Mouse (Mus musculus) bone marrow macrophage, adult 2 months (primary cell): Measurements from ENCODE around the gene Arrdc4. TPM values are rescaled to one million over a fixed set of nuclear protein-coding genes. Genes with fewer than 3 reads are reported as not detected.

Experiments
- H3K27ac ChIP-seq: 2 replicates; pipeline ENCODE4 v1.5.1; 2012; ENCODE audit warnings: low read depth, low read length; ENCODE audit not compliant: insufficient read depth
- H3K4me1 ChIP-seq: 2 replicates; pipeline ENCODE4 v1.6.1; 2012; ENCODE audit warnings: low read length; ENCODE audit not compliant: control insufficient read depth, insufficient read depth
- H3K4me3 ChIP-seq: 2 replicates; pipeline ENCODE4 v1.5.1; 2012; ENCODE audit warnings: mild to moderate bottlenecking, low read length, moderate library complexity; ENCODE audit not compliant: insufficient read depth
- CTCF ChIP-seq: IDR thresholded peaks from 2 replicates; pipeline ENCODE4 v1.5.1; 2012; ENCODE audit warnings: low read depth, mild to moderate bottlenecking, low read length, moderate library complexity
- POLR2A ChIP-seq: IDR thresholded peaks from 2 replicates; pipeline ENCODE4 v1.6.1; 2012; ENCODE audit warnings: mild to moderate bottlenecking, low read depth, low read length, borderline replicate concordance
- polyA plus RNA-seq: library from polyadenylated mRNA; stranded (reverse); fragments of >200 nt; gene quantifications from 2 replicates; pipeline ENCODE4 v1.2.4, GENCODE M21; 2012; ENCODE audit not compliant: missing spikeins, insufficient read depth, insufficient read length

The Arrdc4 gene
- polyA plus RNA-seq, 1 experiment = 9.1 TPM

DNA sequence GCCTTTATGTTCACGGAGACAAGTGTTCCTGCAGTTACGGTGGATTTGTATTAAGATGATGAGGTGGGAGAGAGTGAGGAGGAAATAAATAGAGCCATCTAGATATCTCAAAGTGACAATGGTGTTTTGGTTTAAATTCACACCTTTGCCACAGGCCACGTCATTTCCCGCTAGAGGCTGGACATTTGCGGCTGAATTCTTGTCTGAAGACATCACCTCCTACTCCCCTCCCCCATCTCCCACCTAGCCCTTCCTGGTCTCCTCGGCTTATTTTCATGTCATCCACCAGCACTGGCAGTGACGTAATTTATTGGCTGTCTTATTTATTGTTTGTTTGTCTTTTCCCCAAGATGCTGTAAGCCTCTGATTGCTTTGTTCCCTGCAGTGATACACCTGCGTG, 32.1 kb downstream of the Arrdc4 start:
- TF ChIP-seq POLR2A (no peak), CTCF (no peak)
- no peaks in the 10 kb centered on the region for H3K4me1 ChIP-seq
- no peak overlapping the region for H3K4me3 ChIP-seq
- no peak overlapping the region for H3K27ac ChIP-seq

DNA sequence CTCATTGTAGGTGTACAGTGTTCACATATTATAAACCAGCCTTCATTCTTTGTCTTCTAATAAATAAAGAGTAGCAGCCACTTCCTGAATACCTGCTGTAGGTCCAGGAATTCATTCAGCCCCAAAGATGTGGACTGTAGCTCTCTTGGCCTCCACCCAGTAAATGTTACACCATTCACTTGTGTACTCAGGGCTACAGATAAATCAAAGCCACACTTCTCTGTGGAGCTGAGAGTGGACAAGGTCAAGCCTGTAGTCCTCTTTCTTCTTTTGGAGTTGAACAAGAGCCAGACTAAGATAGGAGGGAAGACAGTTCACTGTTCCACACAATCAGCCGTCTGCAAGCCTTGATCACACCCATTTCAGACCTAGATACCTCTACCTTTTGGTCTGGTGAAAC, 36.1 kb downstream of the Arrdc4 start:
- no peak for TF ChIP-seq CTCF
- TF ChIP-seq POLR2A = no peak
- no peaks in the 10 kb centered on the region for H3K4me1 ChIP-seq
- no peak overlapping the region for H3K4me3 ChIP-seq
- no peak overlapping the region for H3K27ac ChIP-seq

GRCm38 (mm10) chr7:68712425-68712824, 36.6 kb downstream of the Arrdc4 start:
- no peaks in the 10 kb centered on the region for H3K4me1 ChIP-seq
- H3K4me3 ChIP-seq = no peak overlapping the region
- H3K27ac ChIP-seq = no peak overlapping the region
- TF ChIP-seq POLR2A (no peak), CTCF (no peak)

GRCm38 (mm10) chr7:68709319-68709573, 39.8 kb downstream of the Arrdc4 start:
- TF ChIP-seq CTCF = no peak
- no peak for TF ChIP-seq POLR2A
- no peak overlapping the region for H3K27ac ChIP-seq
- no peaks in the 10 kb centered on the region for H3K4me1 ChIP-seq
- no peak overlapping the region for H3K4me3 ChIP-seq

GRCm38 (mm10) chr7:68708563-68709318, 40.3 kb downstream of the Arrdc4 start:
- TF ChIP-seq CTCF (no peak), POLR2A (no peak)
- Histone ChIP-seq H3K4me3 (no peak overlapping the region), H3K4me1 (no peaks in the 10 kb centered on the region)

DNA sequence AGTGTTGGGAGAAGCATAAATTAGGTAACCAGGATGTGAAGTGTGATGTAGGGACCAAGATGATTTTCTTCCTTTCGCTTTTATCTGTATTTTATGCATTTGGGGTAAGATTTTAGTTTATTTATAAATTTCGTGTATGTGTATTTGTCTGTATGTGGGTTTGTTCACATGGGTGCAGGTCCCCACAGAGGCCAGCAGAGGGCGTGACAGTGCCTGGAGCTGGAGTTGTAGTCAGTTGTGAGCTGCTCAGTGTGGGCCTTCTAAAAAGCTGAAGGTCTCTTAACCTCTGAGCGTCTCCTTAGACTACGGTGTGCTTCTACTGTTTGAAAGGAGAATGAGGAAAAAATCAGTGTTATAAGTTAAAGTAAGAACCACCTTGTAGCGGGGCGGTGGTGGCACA, 43.9 kb downstream of the Arrdc4 start:
- no peak overlapping the region for H3K4me3 ChIP-seq
- no peak overlapping the region for H3K27ac ChIP-seq
- TF ChIP-seq CTCF (0 out of 2 replicates have a peak, but pooled peaks have one; percentile 24), POLR2A (no peak)
- H3K4me1 ChIP-seq = no peaks in the 10 kb centered on the region

More at GRCm38 (mm10) chr7:68708563-68709318, 40.3 kb downstream of the Arrdc4 start:
- no peak overlapping the region for H3K27ac ChIP-seq

DNA sequence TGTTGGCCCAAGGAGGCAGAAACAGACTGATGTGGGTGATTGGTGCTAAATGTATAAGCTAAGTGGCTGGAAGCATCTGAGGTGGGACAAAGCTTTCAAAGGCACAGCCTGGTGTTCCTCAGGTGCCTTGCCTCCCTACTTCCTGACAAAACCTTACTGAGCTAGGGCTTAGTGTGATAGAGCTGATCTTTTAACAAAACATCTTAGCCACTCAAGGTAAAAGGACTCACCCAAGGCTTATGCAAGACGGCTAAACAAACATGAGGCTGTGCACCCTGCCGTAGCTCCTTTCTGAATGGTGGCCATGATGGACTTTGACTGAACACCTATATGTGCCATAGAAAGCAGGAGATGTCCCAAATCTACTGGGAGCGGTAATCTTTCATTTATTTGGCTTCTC, 51.7 kb downstream of the Arrdc4 start:
- TF ChIP-seq POLR2A = no peak
- TF ChIP-seq CTCF = no peak
- Histone ChIP-seq H3K4me3 (no peak overlapping the region), H3K27ac (no peak overlapping the region)

GRCm38 (mm10) chr7:68696908-68697307, 52.1 kb downstream of the Arrdc4 start:
- no peak overlapping the region for H3K4me3 ChIP-seq
- H3K4me1 ChIP-seq = peaks cover 3% of the 10 kb centered on the region; the same call in 1 of the 2 replicates
- no peak for TF ChIP-seq CTCF
- TF ChIP-seq POLR2A = no peak
- H3K27ac ChIP-seq = no peak overlapping the region

More for the DNA sequence above, 51.7 kb downstream of the Arrdc4 start:
- peaks cover under 1% of the 10 kb centered on the region; the same call in 1 of the 2 replicates for H3K4me1 ChIP-seq

DNA sequence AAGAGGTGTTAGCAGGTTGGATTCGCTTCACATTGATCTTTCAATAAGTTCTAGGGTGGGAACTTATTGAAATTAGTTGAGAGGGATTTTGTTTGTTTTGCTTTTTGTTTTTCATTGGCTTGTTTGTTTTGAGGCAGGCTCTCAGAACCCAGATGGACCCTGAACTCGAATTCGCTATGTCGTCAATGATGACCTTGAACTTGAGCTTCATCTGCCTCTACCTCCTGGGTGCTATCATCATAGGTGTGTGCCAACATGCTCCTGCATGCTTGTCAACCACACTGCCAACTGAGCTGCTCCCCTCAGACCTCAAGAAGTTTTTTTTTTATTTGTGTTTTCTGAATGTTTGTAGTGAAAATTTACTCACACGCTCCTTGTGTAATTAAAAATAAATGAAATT, 52.6 kb downstream of the Arrdc4 start:
- Histone ChIP-seq H3K4me3 (no peak overlapping the region), H3K4me1 (peaks cover 3% of the 10 kb centered on the region; the same call in 1 of the 2 replicates), H3K27ac (no peak overlapping the region)
- TF ChIP-seq CTCF (no peak), POLR2A (no peak)

DNA sequence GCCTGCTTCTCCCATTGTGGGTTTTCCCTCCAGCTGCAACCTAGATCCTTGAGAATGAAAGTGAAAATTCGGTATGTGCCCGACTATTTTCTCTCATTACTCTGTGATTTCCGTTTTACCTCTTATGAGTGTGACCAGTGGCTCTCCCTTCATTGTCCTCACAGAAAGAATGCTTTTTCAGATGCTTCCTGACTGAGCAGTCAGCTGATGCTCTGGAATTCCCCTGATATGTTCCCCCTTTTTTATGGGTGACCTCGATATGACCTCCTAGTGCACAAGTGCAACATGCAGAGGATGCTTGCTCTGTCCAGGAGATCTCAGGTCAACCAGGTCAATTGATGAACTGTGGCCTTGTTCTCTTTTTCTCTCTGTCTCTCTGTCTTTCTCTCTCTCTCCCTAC, 56.3 kb downstream of the Arrdc4 start:
- no peak for TF ChIP-seq POLR2A
- no peak for TF ChIP-seq CTCF
- no peak overlapping the region for H3K27ac ChIP-seq

More for the DNA sequence above, 56.3 kb downstream of the Arrdc4 start:
- Histone ChIP-seq H3K4me3 (no peak overlapping the region; the same call in 1 of the 2 replicates), H3K4me1 (peaks cover 3% of the 10 kb centered on the region; the same call in 1 of the 2 replicates)
